Mouse (Mus musculus): ENCODE data around the gene Sys1. TPM values are rescaled to one million over a fixed set of nuclear protein-coding genes. Genes with fewer than 3 reads are reported as not detected.

Gene Sys1
- polyA plus RNA-seq, 1 experiment from 2014 or later, result 63.3 TPM

- WGBS, result 66% methylated on average over 5 of the region's 5 CpGs
Observed at GRCm38 (mm10) chr2:164528557-164528956, 71.8 kb downstream of the Sys1 start.

More at GRCm38 (mm10) chr2:164528557-164528956, 71.8 kb downstream of the Sys1 start:
- Histone ChIP-seq H3K4me1 (ENCODE audit: control insufficient read depth, insufficient read depth, low read length) (no peaks in the 10 kb centered on the region), H3K4me2 (ENCODE audit: low read depth, low read length) (no peak overlapping the region), H3K36me3 (ENCODE audit: control insufficient read depth, insufficient read depth, low read length) (no peaks in the 10 kb centered on the region), H3K9ac (ENCODE audit: low read depth, low read length) (no peak overlapping the region), H3K9me3 (ENCODE audit: control insufficient read depth, low read length) (no peaks in the 10 kb centered on the region), H3K4me3 (ENCODE audit: low read depth, low read length) (no peak overlapping the region), H3K27ac (replicated peaks; ENCODE audit: low read depth, low read length) (no peak overlapping the region), H3K27me3 (replicated peaks; ENCODE audit: control insufficient read depth, insufficient read depth, low read length) (no peaks in the 10 kb centered on the region)
- ATAC-seq (ENCODE audit: low read depth) (no peak), DNase-seq (ENCODE audit: low spot score) (no peak)

Other genes starting within 250 kb of the Sys1 start
- 0.39 TPM in 1 of 2 replicates, not detected in the other for gene Wfdc15b, start 235.3 kb upstream of the Sys1 start, polyA plus RNA-seq (2014; fragmentation: Nextera tagmentation; extraction: Ambion mirVana)
- not detected in 2 replicates for gene Svs2, start 218.5 kb upstream of the Sys1 start, polyA plus RNA-seq (2014; fragmentation: Nextera tagmentation; extraction: Ambion mirVana)
- gene Svs3b, start 200.3 kb upstream of the Sys1 start, polyA plus RNA-seq (2014; fragmentation: Nextera tagmentation; extraction: Ambion mirVana), result not detected in 2 replicates
- gene Svs4, start 178.5 kb upstream of the Sys1 start, polyA plus RNA-seq (2014; fragmentation: Nextera tagmentation; extraction: Ambion mirVana), result not detected in 2 replicates
- not detected in 2 replicates for gene Svs3a, start 167.7 kb upstream of the Sys1 start, polyA plus RNA-seq (2014; fragmentation: Nextera tagmentation; extraction: Ambion mirVana)
- gene Svs6, start 140.2 kb upstream of the Sys1 start, polyA plus RNA-seq (2014; fragmentation: Nextera tagmentation; extraction: Ambion mirVana), result not detected in 2 replicates
- not detected in 2 replicates for gene Svs5, start 124.2 kb upstream of the Sys1 start, polyA plus RNA-seq (2014; fragmentation: Nextera tagmentation; extraction: Ambion mirVana)
- 1.3 and 2.1 TPM in 2 replicates for gene Slpi, start 67.9 kb upstream of the Sys1 start, polyA plus RNA-seq (2014; fragmentation: Nextera tagmentation; extraction: Ambion mirVana)
- gene Rbpjl, start 53.8 kb upstream of the Sys1 start, polyA plus RNA-seq (2014; fragmentation: Nextera tagmentation; extraction: Ambion mirVana), result 0.42 and 0.52 TPM in 2 replicates
- gene Matn4, start 51.8 kb upstream of the Sys1 start, polyA plus RNA-seq (2014; fragmentation: Nextera tagmentation; extraction: Ambion mirVana), result 15.6 and 20.6 TPM in 2 replicates
- 57.1 and 58.4 TPM in 2 replicates for gene Sdc4, start 13.1 kb upstream of the Sys1 start, polyA plus RNA-seq (2014; fragmentation: Nextera tagmentation; extraction: Ambion mirVana)
- gene Gm20458, start 4.0 kb downstream of the Sys1 start, polyA plus RNA-seq (2014; fragmentation: Nextera tagmentation; extraction: Ambion mirVana), result 12.5 and 14.7 TPM in 2 replicates
- not detected in 2 replicates for gene Trp53tg5, start 16.8 kb downstream of the Sys1 start, polyA plus RNA-seq (2014; fragmentation: Nextera tagmentation; extraction: Ambion mirVana)
- gene Dbndd2, start 29.1 kb downstream of the Sys1 start, polyA plus RNA-seq (2014; fragmentation: Nextera tagmentation; extraction: Ambion mirVana), result 4.1 and 10.5 TPM in 2 replicates
- 72.9 and 76.9 TPM in 2 replicates for gene Pigt, start 40.6 kb downstream of the Sys1 start, polyA plus RNA-seq (2014; fragmentation: Nextera tagmentation; extraction: Ambion mirVana)
- gene Wfdc2, start 105.4 kb downstream of the Sys1 start, polyA plus RNA-seq (2014; fragmentation: Nextera tagmentation; extraction: Ambion mirVana), result 53.7 and 62.4 TPM in 2 replicates
- not detected in 2 replicates for gene Spint3, start 116.5 kb downstream of the Sys1 start, polyA plus RNA-seq (2014; fragmentation: Nextera tagmentation; extraction: Ambion mirVana)
- gene Wfdc6a, start 128.5 kb downstream of the Sys1 start, polyA plus RNA-seq (2014; fragmentation: Nextera tagmentation; extraction: Ambion mirVana), result 0.51 TPM in 1 of 2 replicates, not detected in the other
- not detected in 2 replicates for gene Eppin, start 136.6 kb downstream of the Sys1 start, polyA plus RNA-seq (2014; fragmentation: Nextera tagmentation; extraction: Ambion mirVana)
- not detected in 2 replicates for gene Wfdc6b, start 156.6 kb downstream of the Sys1 start, polyA plus RNA-seq (2014; fragmentation: Nextera tagmentation; extraction: Ambion mirVana)
- gene Wfdc8, start 156.7 kb downstream of the Sys1 start, polyA plus RNA-seq (2014; fragmentation: Nextera tagmentation; extraction: Ambion mirVana), result 0.11 TPM in 1 of 2 replicates, not detected in the other
- not detected in 2 replicates for gene Wfdc16, start 181.8 kb downstream of the Sys1 start, polyA plus RNA-seq (2014; fragmentation: Nextera tagmentation; extraction: Ambion mirVana)
- gene Wfdc10, start 199.1 kb downstream of the Sys1 start, polyA plus RNA-seq (2014; fragmentation: Nextera tagmentation; extraction: Ambion mirVana), result 0.69 and 1.1 TPM in 2 replicates
- gene Wfdc9, start 199.6 kb downstream of the Sys1 start, polyA plus RNA-seq (2014; fragmentation: Nextera tagmentation; extraction: Ambion mirVana), result not detected in 2 replicates
- gene Wfdc11, start 217.1 kb downstream of the Sys1 start, polyA plus RNA-seq (2014; fragmentation: Nextera tagmentation; extraction: Ambion mirVana), result not detected in 2 replicates
- gene Wfdc13, start 228.1 kb downstream of the Sys1 start, polyA plus RNA-seq (2014; fragmentation: Nextera tagmentation; extraction: Ambion mirVana), result 0.21 TPM in 1 of 2 replicates, not detected in the other
- gene Spint4, start 241.5 kb downstream of the Sys1 start, polyA plus RNA-seq (2014; fragmentation: Nextera tagmentation; extraction: Ambion mirVana), result not detected in 2 replicates

Measured in embryonic facial prominence, embryonic 14.5 days (tissue).